Mouse (Mus musculus) lung, postnatal 14 days (tissue): ENCODE results near the gene Nyx.
"Not testable (repeated sequence)": the region's sequence is repeated elsewhere in the genome, so short reads cannot be mapped to it uniquely, and the experiment has no call there.

Source experiments
- DNase-seq: peaks from one replicate; pipeline ENCODE4 v3.0.0; 2021

Nyx gene

GRCm38 (mm10) chrX:13465810-13466209 lies at the start of gene Nyx:
Gene Nyx, plus strand, starts transcription at chrX:13466110.
- no peak for DNase-seq

- DNase-seq = no peak
Observed at GRCm38 (mm10) chrX:13422047-13422446, 43.9 kb upstream of the Nyx start.

GRCm38 (mm10) chrX:13431421-13431820 lies 34.5 kb upstream of the Nyx start:
- DNase-seq = no peak

GRCm38 (mm10) chrX:13436042-13436441 lies 29.9 kb upstream of the Nyx start:
- DNase-seq = not testable (repeated sequence)

- DNase-seq = not testable (repeated sequence)
Observed at GRCm38 (mm10) chrX:13456544-13456943, 9.4 kb upstream of the Nyx start.

- DNase-seq = no peak
Observed at GRCm38 (mm10) chrX:13458766-13459165, 7.1 kb upstream of the Nyx start.

- peak; percentile 89 for DNase-seq
Observed at GRCm38 (mm10) chrX:13461266-13462261, 4.3 kb upstream of the Nyx start.

- no peak for DNase-seq
Observed at GRCm38 (mm10) chrX:13462982-13463517, 2.9 kb upstream of the Nyx start.

- DNase-seq = no peak
Observed at GRCm38 (mm10) chrX:13466681-13467080, 771 bp downstream of the Nyx start.

- no peak for DNase-seq
Observed at GRCm38 (mm10) chrX:13467121-13467571, 1.2 kb downstream of the Nyx start.

GRCm38 (mm10) chrX:13469160-13470116 lies 3.5 kb downstream of the Nyx start:
- peak; percentile 65 for DNase-seq

- no peak for DNase-seq
Observed at GRCm38 (mm10) chrX:13471925-13472324, 6.0 kb downstream of the Nyx start.

- DNase-seq = no peak
Observed at GRCm38 (mm10) chrX:13472751-13473225, 6.9 kb downstream of the Nyx start.

- no peak for DNase-seq
Observed at GRCm38 (mm10) chrX:13475382-13475781, 9.5 kb downstream of the Nyx start.

GRCm38 (mm10) chrX:13477596-13477995 lies 11.7 kb downstream of the Nyx start:
- no peak for DNase-seq

GRCm38 (mm10) chrX:13478298-13478697 lies 12.4 kb downstream of the Nyx start:
- no peak for DNase-seq

- no peak for DNase-seq
Observed at GRCm38 (mm10) chrX:13479570-13479969, 13.7 kb downstream of the Nyx start.

- no peak for DNase-seq
Observed at GRCm38 (mm10) chrX:13482576-13482975, 16.7 kb downstream of the Nyx start.

GRCm38 (mm10) chrX:13484447-13484846 lies 18.5 kb downstream of the Nyx start:
- no peak for DNase-seq

GRCm38 (mm10) chrX:13489001-13489400 lies 23.1 kb downstream of the Nyx start:
- DNase-seq = no peak

- no peak for DNase-seq
Observed at GRCm38 (mm10) chrX:13489761-13490160, 23.9 kb downstream of the Nyx start.

GRCm38 (mm10) chrX:13490941-13491340 lies 25.0 kb downstream of the Nyx start:
- no peak for DNase-seq

GRCm38 (mm10) chrX:13492922-13493321 lies 27.0 kb downstream of the Nyx start:
- DNase-seq = no peak
